Mouse (Mus musculus): ENCODE measurements at regions not wholly inside any gene's neighbourhood (a gene's known extent, or its start where the extent isn't known, plus 50 kb on each side); places are given as distances from the start of the nearest gene placed in this dataset.

GRCm38 (mm10) chr14:124742491-124742890, 65.6 kb upstream of the Fgf14 start:
- TF ChIP-seq CTCF (IDR thresholded peaks at IDR 0.05; ENCODE audit: borderline replicate concordance, insufficient read depth, low read length) (peak; percentile 10; the same call in 1 of the 2 replicates), POLR2A (IDR thresholded peaks at IDR 0.05; ENCODE audit: low read depth, low read length) (no peak)
